Mouse (Mus musculus) heart, postnatal 0 days (tissue): ENCODE measurements around the gene Ninl.

Source experiments
- CTCF ChIP-seq: IDR thresholded peaks from 2 replicates; pipeline ENCODE4 v1.5.1; 2016; ENCODE audit warnings: antibody characterized with exemption, control low read depth, low read depth
- EP300 ChIP-seq: IDR thresholded peaks from 2 replicates; pipeline ENCODE4 v1.6.1; 2016; ENCODE audit warnings: antibody characterized with exemption, low read depth

GRCm38 (mm10) chr2:150977676-150978075, 61.5 kb downstream of the Ninl start:
- TF ChIP-seq CTCF (no peak), EP300 (no peak)
